Mouse (Mus musculus): ENCODE results near the gene Ptgr1. TPM values are rescaled to one million over a fixed set of nuclear protein-coding genes. Genes with fewer than 3 reads are reported as not detected.

The Ptgr1 gene
- total and polyA plus RNA-seq, 3 experiments = 11.7 to 20.6 TPM; not detected in 1

GRCm38 (mm10) chr4:58981421-58981820 is 5.5 kb downstream of the Ptgr1 start:
- Histone ChIP-seq H3K9me3 (replicated peaks; ENCODE audit: insufficient read depth, low read length) (no peaks in the 10 kb centered on the region), H3K27me3 (ENCODE audit: control insufficient read depth in 1 of 2, insufficient read depth in 2 of 2, low read length in 2 of 2) (no peaks in the 10 kb centered on the region), H3K79me2 (ENCODE audit: control insufficient read depth, insufficient read depth, low read length, poor library complexity) (no peaks in the 10 kb centered on the region; the same call in 1 of the 2 replicates), H3K4me3 (ENCODE audit: control insufficient read depth in 1 of 2, insufficient read depth in 1 of 2, low read depth in 2 of 2, low read length in 2 of 2) (no peak overlapping the region), H3K4me1 (ENCODE audit: control insufficient read depth in 1 of 2, insufficient read depth in 2 of 2, low read length in 2 of 2) (peaks cover 0 to 4% of the 10 kb centered on the region in 2 experiments; a peak in 3 of 4 replicates), H3K36me3 (ENCODE audit: control insufficient read depth in 1 of 2, insufficient read depth in 2 of 2, low read length in 2 of 2) (peaks cover 0 to 7% of the 10 kb centered on the region in 2 experiments; a peak in 3 of 4 replicates), H3K27ac (ENCODE audit: control insufficient read depth, low read depth, low read length) (no peak overlapping the region), H3K9ac (ENCODE audit: control insufficient read depth, low read depth, low read length, poor library complexity, severe bottlenecking) (no peak overlapping the region)
- TF ChIP-seq NELFE (IDR thresholded peaks at IDR 0.05; ENCODE audit: low read depth, low read length) (no peak), TBP (IDR thresholded peaks at IDR 0.05; ENCODE audit: low read depth, low read length) (no peak), CHD2 (IDR thresholded peaks at IDR 0.05; ENCODE audit: low read length) (no peak), NRF1 (IDR thresholded peaks at IDR 0.05; ENCODE audit: insufficient read depth, low read depth, low read length, poor library complexity, severe bottlenecking) (no peak), MAX (IDR thresholded peaks at IDR 0.05; ENCODE audit: low read length) (no peak), BHLHE40 (IDR thresholded peaks at IDR 0.05; ENCODE audit: borderline replicate concordance, low read depth, low read length) (no peak), USF1 (IDR thresholded peaks at IDR 0.05; ENCODE audit: low read depth, low read length) (no peak), GABPA (IDR thresholded peaks at IDR 0.05; ENCODE audit: low read depth, low read length) (no peak), RAD21 (IDR thresholded peaks at IDR 0.05; ENCODE audit: low read depth, low read length) (no peak), MXI1 (IDR thresholded peaks at IDR 0.05; ENCODE audit: low read depth, low read length) (no peak), RCOR1 (IDR thresholded peaks at IDR 0.05; ENCODE audit: low read depth, low read length) (no peak), E2F4 (IDR thresholded peaks at IDR 0.05; ENCODE audit: borderline replicate concordance, low read depth, low read length) (no peak), ETS1 (IDR thresholded peaks at IDR 0.05; ENCODE audit: low read depth, low read length) (no peak), CHD1 (IDR thresholded peaks at IDR 0.05; ENCODE audit: low read depth, low read length) (no peak), HCFC1 (IDR thresholded peaks at IDR 0.05; ENCODE audit: low read depth, low read length) (no peak), MAZ (IDR thresholded peaks at IDR 0.05; ENCODE audit: low read depth, low read length) (no peak)
- DNase-seq (ENCODE audit: low read depth, low spot score) = no peak

GRCm38 (mm10) chr4:58975711-58976110 is 11.2 kb downstream of the Ptgr1 start:
- Histone ChIP-seq H3K4me1 (ENCODE audit: control insufficient read depth in 1 of 2, insufficient read depth in 2 of 2, low read length in 2 of 2) (peaks cover 2 to 3% of the 10 kb centered on the region in 2 experiments; a peak in 2 of 4 replicates), H3K36me3 (ENCODE audit: control insufficient read depth in 1 of 2, insufficient read depth in 2 of 2, low read length in 2 of 2) (peaks cover 0 to 4% of the 10 kb centered on the region in 2 experiments; a peak in 3 of 4 replicates)

More at GRCm38 (mm10) chr4:58975711-58976110, 11.2 kb downstream of the Ptgr1 start:
- Histone ChIP-seq H3K9me3 (replicated peaks; ENCODE audit: insufficient read depth, low read length) (no peaks in the 10 kb centered on the region), H3K4me3 (ENCODE audit: control insufficient read depth in 1 of 2, insufficient read depth in 1 of 2, low read depth in 2 of 2, low read length in 2 of 2) (no peak overlapping the region), H3K79me2 (ENCODE audit: control insufficient read depth, insufficient read depth, low read length, poor library complexity) (no peaks in the 10 kb centered on the region), H3K27me3 (ENCODE audit: control insufficient read depth in 1 of 2, insufficient read depth in 2 of 2, low read length in 2 of 2) (no peaks in the 10 kb centered on the region), H3K9ac (ENCODE audit: control insufficient read depth, low read depth, low read length, poor library complexity, severe bottlenecking) (no peak overlapping the region), H3K27ac (ENCODE audit: control insufficient read depth, low read depth, low read length) (no peak overlapping the region)
- TF ChIP-seq NELFE (IDR thresholded peaks at IDR 0.05; ENCODE audit: low read depth, low read length) (no peak), MYB (IDR thresholded peaks at IDR 0.05; ENCODE audit: low read depth, low read length) (no peak), RAD21 (IDR thresholded peaks at IDR 0.05; ENCODE audit: low read depth, low read length) (no peak), UBTF (IDR thresholded peaks at IDR 0.05; ENCODE audit: borderline replicate concordance, insufficient read depth, low read depth, low read length) (no peak), CHD2 (IDR thresholded peaks at IDR 0.05; ENCODE audit: low read length) (no peak), ZKSCAN1 (IDR thresholded peaks at IDR 0.05; ENCODE audit: low read depth, low read length) (no peak), CTCF (IDR thresholded peaks at IDR 0.05 in 2 of 3, conservative IDR thresholded peaks at IDR 0.05 in 1 of 3; ENCODE audit: control insufficient read depth in 1 of 3, insufficient read depth in 1 of 3, low read depth in 2 of 3, low read length in 3 of 3, poor library complexity in 1 of 3, severe bottlenecking in 1 of 3) (no peak), ZMIZ1 (IDR thresholded peaks at IDR 0.05; ENCODE audit: low read depth, low read length) (no peak), TBP (IDR thresholded peaks at IDR 0.05; ENCODE audit: low read depth, low read length) (no peak), ELF1 (IDR thresholded peaks at IDR 0.05; ENCODE audit: low read depth, low read length) (no peak), MAX (IDR thresholded peaks at IDR 0.05; ENCODE audit: low read length) (no peak), SIN3A (IDR thresholded peaks at IDR 0.05; ENCODE audit: low read length) (no peak), POLR2AphosphoS2 (IDR thresholded peaks at IDR 0.05; ENCODE audit: low read length) (no peak), HCFC1 (IDR thresholded peaks at IDR 0.05; ENCODE audit: low read depth, low read length) (no peak), EP300 (IDR thresholded peaks at IDR 0.05; ENCODE audit: low read depth in 1 of 2, low read length in 2 of 2) (no peak), JUND (IDR thresholded peaks at IDR 0.05; ENCODE audit: low read depth, low read length) (no peak), BHLHE40 (IDR thresholded peaks at IDR 0.05; ENCODE audit: borderline replicate concordance, low read depth, low read length) (no peak), TCF12 (IDR thresholded peaks at IDR 0.05; ENCODE audit: low read depth, low read length) (no peak)
- no peak for DNase-seq (ENCODE audit: low read depth, low spot score)
